ENCODE assay signal across 15 mouse cellular contexts in genomic region chr1:6973749-6974327, GRCm38 (mm10).
"Had no signal": no experiment of that assay in that cellular context is flagged by ENCODE, and none has a peak within 500 bp of the region (broad histone marks: within the 10 kb centered on the region; RNA-seq: fewer than 3 reads in every experiment).

No protein-coding gene starts in this region.

- ATAC-seq: hindbrain, postnatal 0 days; inflammation-experienced regulatory T-cells, adult 6 months; liver, postnatal 0 days; midbrain, embryonic 13.5 days; midbrain, embryonic 16.5 days had no signal

- H3K4me1 ChIP-seq: kidney, embryonic 15.5 days; lung, embryonic 15.5 days; midbrain, embryonic 13.5 days had no signal

- H3K27ac ChIP-seq: hindbrain, postnatal 0 days; kidney, embryonic 15.5 days; liver, embryonic 14.5 days; lung, embryonic 15.5 days; midbrain, embryonic 13.5 days had no signal

- H3K27me3 ChIP-seq: kidney, embryonic 15.5 days; lung, embryonic 15.5 days; midbrain, embryonic 13.5 days had no signal

- H3K36me3 ChIP-seq: kidney, embryonic 15.5 days; lung, embryonic 15.5 days; midbrain, embryonic 13.5 days had no signal

- H3K9ac ChIP-seq: kidney, embryonic 15.5 days; liver, embryonic 14.5 days; liver, postnatal 0 days; lung, embryonic 15.5 days; midbrain, embryonic 13.5 days had no signal

- H3K4me3 ChIP-seq: kidney, embryonic 15.5 days; lung, embryonic 15.5 days; midbrain, embryonic 13.5 days; myocyte had no signal

- DNase-seq: kidney, adult 2 months; kidney, postnatal 10 days; kidney, postnatal 36 days; liver, postnatal 0 days; lung, postnatal 14 days; lung, postnatal 4 days; thymus, postnatal 36 days had no signal

- H3K9me3 ChIP-seq: kidney, embryonic 15.5 days; lung, embryonic 15.5 days; midbrain, embryonic 13.5 days had no signal

- H3K4me2 ChIP-seq: kidney, embryonic 15.5 days; lung, embryonic 15.5 days; midbrain, embryonic 13.5 days had no signal
